Mouse (Mus musculus) gastrocnemius, postnatal 14 days (tissue): ENCODE results near the gene Wdr26. TPM values are rescaled to one million over a fixed set of nuclear protein-coding genes. Genes with fewer than 3 reads are reported as not detected.

Experiments used
- DNase-seq: peaks from one replicate; pipeline ENCODE4 v3.0.0; 2021; ENCODE audit warnings: mixed read lengths
- intact Hi-C: fragments of 180-260 bp; cut with DNase I; formaldehyde crosslinking; loops from one replicate; pipeline ENCODE4 v1.15.1; 2025; ENCODE audit warnings: low total_unique reads
- total RNA-seq, 2 experiments: library from RNA; stranded (reverse); gene quantifications; 2 replicates each; pipeline ENCODE4 v1.2.3; 2021

Wdr26 gene
- total RNA-seq, 2 experiments from 2014 or later = 96.7 to 110 TPM

- DNase-seq = no peak
- intact Hi-C loops = loop anchor here (5.0 kb wide), 1 partner anchor 61 kb away; no protein-coding TSS in a partner anchor
Observed at GRCm38 (mm10) chr1:181125916-181126315, 85.9 kb downstream of the Wdr26 start.

- no peak for DNase-seq
- intact Hi-C loops = no loop called here
Observed at GRCm38 (mm10) chr1:181124145-181124544, 87.7 kb downstream of the Wdr26 start.

Other genes with a start within 250 kb of the Wdr26 start
- gene Ephx1, start 191.1 kb downstream of the Wdr26 start, total RNA-seq = 10 to 100 TPM; 13.5 to 16.4 TPM
- gene 9130409I23Rik, start 160.8 kb downstream of the Wdr26 start, total RNA-seq = not detected
- 1 to 10 TPM; 8.3 to 8.7 TPM for gene Nvl, start 67.8 kb downstream of the Wdr26 start, total RNA-seq
- gene Cnih4, start 67.3 kb downstream of the Wdr26 start, total RNA-seq = 10 to 100 TPM; 25.9 to 28.6 TPM
- under 1 TPM in 1 of 2 experiments, not detected in 1; 0.10 TPM for gene Cnih3, start 140.6 kb upstream of the Wdr26 start, total RNA-seq